Mouse (Mus musculus): Measurements from ENCODE around the gene Cdan1.

Cdan1 gene

DNA sequence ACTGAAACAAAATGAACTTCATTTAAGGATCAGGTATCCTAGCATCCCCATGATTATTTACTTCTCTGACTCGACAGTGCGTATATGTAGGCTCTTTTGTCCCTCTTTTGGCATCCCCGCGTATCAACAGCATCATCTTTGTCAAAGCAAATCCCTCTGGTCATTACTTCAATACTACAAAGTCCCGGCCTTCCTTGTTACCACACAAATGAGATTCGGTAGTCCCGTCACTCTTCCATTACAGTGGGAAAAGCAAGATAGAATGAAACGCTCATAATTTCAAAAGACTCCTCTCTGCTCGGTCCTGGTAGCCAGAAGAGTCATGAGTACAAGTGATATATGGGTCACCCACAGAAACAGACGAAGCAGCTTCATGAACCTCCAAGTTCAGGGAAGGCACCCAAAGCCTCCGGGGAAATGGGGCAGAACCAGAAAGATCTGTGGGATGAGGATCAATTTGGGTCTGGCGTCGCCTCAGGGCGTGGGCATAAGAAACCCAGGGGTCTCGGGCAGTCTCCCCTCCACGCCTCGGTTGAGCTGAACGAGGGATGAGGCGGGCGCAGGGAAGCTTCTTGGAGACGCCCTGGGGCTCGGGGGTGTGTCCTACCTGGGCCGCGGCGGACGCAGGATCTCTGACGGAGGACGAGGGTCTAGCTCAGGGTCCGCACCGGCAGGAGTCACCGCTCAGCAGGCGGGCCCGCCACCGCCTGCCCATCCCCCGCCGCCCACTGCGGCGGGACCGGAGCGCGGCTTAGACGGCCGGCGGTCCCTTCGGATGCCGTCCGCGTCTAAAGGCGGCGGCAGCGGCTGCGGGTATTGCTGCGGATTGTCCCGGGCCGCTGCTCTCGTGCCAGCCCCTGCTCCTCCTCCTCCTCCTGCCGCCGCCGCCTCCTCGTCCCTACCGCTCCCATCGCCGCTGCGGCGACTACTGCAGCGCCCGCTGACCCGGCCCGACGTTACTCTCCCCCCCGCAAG lies at the start of gene Cdan1:
TSS of gene Cdan1 (minus strand) at position 680 of the 975 bp plus-strand sequence.
- in situ Hi-C loops (cut with MboI; ENCODE audit: low sequenced_read_pairs) = loop anchor here (25.0 kb wide), 1 partner anchor 362 kb away; no protein-coding TSS in a partner anchor

DNA sequence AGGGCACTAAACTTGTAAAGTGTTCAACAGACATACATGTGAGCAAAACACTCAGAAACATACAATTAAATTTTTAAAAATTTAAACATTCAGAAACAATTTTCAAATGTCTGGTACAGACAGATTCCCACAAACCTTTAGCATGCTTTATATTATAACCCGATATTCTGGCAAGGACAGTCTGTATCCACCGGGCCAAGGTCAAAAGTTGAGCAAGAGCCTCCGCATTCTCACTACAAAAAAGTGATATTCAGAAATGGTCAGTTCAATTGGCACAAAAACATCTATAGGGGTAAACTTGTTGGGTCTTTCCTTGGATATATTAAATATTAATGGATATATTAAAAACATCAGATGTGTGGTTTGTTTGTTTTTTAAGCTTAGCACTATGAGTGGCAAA lies 46.4 kb upstream of the Cdan1 start:
- in situ Hi-C loops (cut with MboI; ENCODE audit: low sequenced_read_pairs) = no loop called here

DNA sequence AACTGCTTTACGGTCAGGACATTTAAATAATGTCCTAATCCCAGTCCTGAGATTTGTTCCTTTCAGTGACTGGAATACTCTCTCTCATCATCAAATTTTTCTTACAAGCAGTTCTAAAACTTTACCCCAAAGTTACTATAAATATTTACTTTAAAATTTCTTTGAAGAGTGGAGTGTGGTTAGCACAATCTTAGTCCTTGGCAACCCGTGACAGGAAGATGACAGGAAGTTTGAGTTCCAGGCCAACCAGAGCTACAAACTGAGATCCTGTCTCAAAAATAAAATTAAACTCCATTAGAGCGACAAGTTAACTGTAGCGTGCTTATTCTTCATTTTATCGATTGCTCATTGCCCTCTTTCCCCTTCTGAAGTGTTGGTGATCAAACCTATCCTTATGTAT lies 37.7 kb upstream of the Cdan1 start:
- in situ Hi-C loops (cut with MboI; ENCODE audit: low sequenced_read_pairs) = no loop called here

DNA sequence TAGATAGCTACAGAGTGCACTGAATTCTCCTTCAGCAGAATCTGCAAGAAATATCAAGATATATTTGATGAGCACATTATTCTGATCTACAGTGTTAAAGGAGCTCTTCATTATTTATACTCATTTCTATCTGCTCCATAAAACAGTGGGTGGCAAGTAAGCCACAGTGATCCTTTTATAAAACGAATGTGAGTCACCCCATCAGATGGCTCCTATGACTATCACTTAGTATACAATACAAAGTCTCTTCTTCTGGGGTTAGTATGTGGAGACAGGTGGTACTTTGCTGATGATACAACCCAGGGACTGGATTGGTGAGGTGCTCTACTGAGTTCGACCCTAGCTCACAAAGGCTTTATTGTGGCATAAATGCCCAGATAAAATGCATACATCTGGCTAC lies 23.3 kb upstream of the Cdan1 start:
- in situ Hi-C loops (cut with MboI; ENCODE audit: low sequenced_read_pairs) = loop anchor here (25.0 kb wide), 1 partner anchor 386 kb away; no protein-coding TSS in a partner anchor

DNA sequence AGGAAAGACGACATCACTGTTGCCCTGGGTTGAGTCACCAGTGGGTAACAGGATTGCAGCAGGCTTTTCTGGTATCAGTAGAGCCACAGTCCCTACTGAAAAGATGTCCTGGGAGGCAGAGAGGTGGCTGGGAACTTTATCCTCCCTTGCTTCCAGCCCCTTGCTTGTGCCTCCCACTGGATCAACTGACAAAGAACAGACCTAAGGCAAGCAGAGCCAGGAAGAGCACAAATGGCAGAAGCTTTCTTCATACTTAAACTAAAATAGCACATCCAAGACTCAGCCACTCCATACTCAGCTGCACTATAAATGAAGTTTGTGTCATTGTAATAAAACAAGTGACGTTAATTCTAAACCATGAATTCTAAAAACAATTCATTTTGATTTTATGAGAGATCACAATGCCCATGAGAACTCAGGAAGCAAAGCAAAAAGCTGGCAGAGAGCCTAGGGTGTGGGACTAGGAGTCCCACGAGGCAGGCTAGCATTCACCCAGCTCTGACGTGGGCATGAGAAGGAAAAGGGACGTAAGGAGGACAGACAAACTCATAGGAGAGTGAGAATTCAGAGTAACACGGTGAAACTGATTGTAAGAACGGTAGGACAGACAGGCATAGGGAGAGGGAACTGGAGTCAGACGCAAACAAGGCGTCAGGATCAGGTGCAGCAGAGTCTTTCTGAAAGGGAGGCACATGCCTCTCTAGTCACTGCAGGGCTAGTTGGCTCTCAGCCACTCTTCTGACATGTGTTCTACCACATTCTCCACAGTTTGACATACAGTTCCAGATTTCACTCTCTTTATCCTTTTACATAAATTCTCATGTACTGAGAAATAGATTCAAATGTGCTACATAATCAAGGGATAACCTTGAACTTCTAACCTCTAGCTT lies 21.8 kb upstream of the Cdan1 start:
- in situ Hi-C loops (cut with MboI; ENCODE audit: low sequenced_read_pairs) = loop anchor here (25.0 kb wide), 1 partner anchor 384 kb away; no protein-coding TSS in a partner anchor

DNA sequence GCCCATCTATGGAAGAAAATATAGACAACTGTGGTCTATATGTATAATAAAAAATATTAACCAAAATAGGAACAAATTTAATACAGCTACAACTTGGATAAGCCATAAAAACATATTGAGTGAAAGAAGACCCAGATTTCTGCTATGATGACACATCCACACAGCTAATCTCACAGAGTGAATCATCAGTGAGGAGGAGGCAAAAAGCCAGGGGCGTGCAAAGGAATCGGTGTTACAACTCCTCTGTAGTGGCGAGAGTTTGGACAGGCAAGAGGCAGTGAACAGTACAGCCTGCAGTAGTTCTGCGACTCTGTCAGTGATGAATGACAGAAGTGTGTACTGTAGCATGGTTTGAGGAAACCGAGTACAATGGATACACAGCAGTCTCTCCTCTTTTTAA lies 17.4 kb upstream of the Cdan1 start:
- in situ Hi-C loops (cut with MboI; ENCODE audit: low sequenced_read_pairs) = loop anchor here (25.0 kb wide), 1 partner anchor 380 kb away; no protein-coding TSS in a partner anchor

DNA sequence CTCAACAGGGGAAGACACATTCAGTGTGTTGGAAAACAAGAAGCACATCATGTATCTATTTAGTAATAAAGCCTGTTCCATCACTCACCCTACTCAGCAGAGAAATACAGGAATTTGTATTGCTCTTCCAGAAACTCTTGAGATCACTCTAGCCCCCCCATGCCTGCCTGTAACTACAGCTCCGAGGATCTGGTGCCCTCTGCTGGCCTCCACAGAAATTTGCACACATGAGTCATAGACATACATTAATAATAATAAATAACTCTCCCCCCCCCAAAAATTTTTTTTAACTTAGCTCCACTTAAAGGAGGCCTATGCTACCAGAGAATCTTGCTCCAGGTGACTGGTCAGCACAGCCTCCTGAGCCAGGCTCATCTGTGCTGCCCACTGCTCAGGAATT lies 16.6 kb upstream of the Cdan1 start:
- in situ Hi-C loops (cut with MboI; ENCODE audit: low sequenced_read_pairs) = loop anchor here (25.0 kb wide), 1 partner anchor 379 kb away; no protein-coding TSS in a partner anchor

DNA sequence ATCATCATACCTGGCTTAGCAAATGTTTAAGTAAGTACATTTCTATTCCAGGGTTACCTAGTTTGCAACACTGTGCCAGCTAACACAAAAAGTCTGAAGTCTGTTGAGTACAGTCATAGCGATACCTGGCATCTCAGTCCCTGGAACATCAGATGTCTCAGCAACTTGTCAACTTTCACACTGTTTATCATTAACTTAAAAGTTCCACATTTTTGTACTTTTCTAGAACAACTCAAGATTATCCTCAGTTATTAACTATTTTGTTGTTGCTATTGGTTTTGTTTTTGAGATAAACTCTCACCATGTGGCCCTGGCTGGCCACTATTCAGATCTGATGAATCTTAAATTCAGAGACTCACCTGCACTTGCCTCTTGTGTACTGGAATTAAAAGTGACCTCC lies 13.5 kb upstream of the Cdan1 start:
- in situ Hi-C loops (cut with MboI; ENCODE audit: low sequenced_read_pairs) = loop anchor here (25.0 kb wide), 1 partner anchor 376 kb away; no protein-coding TSS in a partner anchor

DNA sequence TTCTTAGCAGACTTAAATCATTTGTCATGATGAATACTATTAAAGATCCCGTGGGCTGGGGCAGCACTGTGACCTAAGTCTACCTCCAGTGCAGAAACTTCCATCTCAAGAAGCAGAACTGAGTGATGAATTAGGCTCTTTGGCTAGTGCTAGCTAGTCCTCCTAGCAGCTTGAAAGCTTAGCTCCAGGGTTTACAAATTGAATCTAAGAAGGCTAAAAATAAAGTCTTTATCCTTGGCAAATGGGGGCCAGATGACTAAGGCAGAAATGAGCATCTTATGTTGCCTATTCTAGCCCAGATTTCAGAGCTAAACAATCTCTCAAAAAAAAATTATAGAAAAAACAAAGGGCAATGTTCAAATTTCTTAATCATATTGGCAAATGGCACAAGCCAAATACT lies 10.8 kb upstream of the Cdan1 start:
- in situ Hi-C loops (cut with MboI; ENCODE audit: low sequenced_read_pairs) = loop anchor here (25.0 kb wide), 1 partner anchor 373 kb away; no protein-coding TSS in a partner anchor

DNA sequence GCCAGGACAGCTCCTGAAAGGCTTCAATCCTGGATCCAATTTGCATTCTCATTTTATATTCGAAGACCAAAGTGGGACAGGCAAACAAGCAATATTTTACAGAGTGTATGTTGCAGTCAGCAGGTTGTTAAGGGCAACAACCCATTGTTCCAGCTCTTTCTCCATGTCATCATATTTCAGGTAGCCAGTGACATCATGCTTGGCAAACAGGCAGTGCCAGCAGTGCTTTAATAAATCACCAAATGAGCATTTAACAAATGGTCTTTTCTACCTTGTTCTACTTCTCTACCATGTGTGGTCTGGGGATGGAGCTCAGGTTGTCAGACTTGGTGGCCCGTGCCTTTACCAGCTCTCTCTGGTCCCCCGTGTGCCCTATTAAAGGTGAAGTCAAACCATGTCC lies 8.2 kb upstream of the Cdan1 start:
- in situ Hi-C loops (cut with MboI; ENCODE audit: low sequenced_read_pairs) = loop anchor here (25.0 kb wide), 1 partner anchor 371 kb away; no protein-coding TSS in a partner anchor

DNA sequence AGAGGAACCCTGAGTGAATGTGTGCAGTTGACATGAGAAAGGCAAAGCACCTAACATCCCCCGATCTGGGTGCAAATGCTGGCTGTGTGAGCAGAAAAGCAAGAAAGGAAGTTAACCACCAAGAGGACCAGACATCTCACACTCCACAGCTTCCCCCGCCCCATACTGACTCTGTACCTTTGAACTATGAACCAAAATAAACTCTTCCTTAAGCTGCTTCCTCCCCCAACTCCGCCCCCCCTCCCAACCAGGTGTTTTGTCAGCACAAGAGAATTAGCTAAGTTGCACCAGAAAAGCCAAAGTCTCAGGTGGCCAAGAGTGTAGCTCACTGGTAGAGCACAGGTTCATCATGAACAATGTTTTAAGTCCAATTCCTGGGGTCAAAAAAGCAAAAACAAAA lies 3.2 kb upstream of the Cdan1 start:
- in situ Hi-C loops (cut with MboI; ENCODE audit: low sequenced_read_pairs) = loop anchor here (25.0 kb wide), 1 partner anchor 366 kb away; no protein-coding TSS in a partner anchor

DNA sequence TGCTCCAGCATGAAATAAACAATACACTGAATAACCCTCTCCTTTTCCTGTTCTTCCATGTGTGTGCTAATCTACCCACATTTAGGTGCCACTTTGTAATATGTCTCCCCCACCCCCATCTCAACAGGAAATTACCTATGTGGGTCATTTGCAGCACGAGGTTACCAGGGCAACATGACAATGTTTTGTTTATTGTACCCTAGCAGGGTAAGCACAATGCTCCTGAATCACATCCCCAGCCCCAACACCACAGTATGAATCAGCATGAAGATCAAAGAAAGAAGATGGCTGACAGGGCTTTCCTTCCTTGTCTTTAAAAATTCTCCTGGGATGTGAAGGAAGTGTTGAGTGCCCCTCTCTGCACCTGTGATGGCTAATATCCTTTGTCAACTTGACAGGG lies 2.7 kb upstream of the Cdan1 start:
- in situ Hi-C loops (cut with MboI; ENCODE audit: low sequenced_read_pairs) = loop anchor here (25.0 kb wide), 1 partner anchor 365 kb away; no protein-coding TSS in a partner anchor

DNA sequence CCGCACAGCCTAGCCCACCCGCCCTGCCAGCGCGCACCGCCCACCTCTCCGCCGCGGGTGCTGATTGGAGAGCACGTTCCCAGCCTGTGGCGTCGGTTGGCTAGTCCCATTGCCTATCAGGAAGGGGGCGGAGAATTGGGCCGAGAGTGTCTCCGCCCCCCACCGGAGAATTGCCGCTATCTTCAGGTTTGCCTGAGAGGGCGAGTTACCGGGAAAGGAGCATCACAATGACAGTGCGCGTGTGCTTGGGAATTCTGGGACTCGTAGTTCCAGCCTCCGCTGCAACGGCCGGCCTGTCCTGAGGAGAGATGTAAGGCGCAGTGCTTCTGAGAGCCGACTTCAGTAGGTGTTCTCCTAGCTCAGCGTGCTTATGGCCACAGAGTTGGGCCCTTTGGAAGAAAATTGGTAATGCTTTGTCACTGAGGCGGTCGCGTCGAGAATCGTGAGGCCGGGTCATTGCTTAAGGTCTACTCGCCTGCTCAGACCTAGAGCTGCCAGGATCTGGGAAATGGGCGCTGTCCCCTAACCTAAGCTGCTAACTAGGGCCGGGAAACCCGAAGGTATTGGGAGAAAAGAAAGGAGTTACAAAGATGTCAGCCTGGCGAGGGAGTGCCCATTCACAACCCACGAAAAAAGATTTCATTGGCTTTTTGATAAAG lies 625 bp upstream of the Cdan1 start, which contains the start of gene Ttbk2:
TSS of gene Ttbk2 (minus strand) at position 181 of the 659 bp plus-strand sequence.
- in situ Hi-C loops (cut with MboI; ENCODE audit: low sequenced_read_pairs) = loop anchor here (25.0 kb wide), 1 partner anchor 363 kb away; no protein-coding TSS in a partner anchor

DNA sequence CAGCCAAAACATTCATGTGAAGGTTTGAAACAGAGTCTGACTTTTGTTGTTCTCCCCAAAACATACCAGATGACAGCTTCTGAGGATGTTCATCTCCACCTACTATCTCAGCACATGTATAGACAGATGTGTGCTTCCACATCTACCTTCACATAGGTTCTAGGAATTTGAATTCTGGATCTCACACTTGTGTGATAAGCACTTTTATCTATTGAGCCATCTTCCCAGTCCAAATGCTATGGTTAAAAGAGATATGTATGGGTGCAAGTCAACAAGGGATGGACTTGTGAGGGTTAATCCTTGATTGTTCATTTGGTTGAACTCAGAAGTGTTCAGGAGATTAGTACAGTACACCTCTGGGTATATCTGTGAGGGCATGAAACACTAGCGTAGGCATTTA lies 4.6 kb downstream of the Cdan1 start:
- in situ Hi-C loops (cut with MboI; ENCODE audit: low sequenced_read_pairs) = no loop called here

DNA sequence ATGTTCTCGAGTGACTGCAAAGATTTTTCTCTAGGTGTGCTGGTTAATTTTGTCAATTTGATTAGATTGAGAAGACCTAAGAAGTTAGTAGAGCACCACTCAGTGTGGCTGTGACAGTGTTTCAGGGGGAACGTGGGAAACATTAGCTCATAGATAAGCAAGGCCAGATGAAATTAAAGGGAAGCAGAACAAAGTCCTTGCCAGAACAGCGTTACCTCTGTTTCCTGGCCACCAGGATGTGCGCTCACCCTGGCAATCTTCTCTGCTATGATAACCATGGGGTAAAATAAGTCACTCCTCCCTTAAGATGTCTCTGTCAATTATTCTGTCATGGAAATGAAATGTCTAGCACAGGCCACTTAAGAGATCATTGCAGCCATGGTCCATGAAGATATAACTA lies 5.9 kb downstream of the Cdan1 start:
- in situ Hi-C loops (cut with MboI; ENCODE audit: low sequenced_read_pairs) = no loop called here

DNA sequence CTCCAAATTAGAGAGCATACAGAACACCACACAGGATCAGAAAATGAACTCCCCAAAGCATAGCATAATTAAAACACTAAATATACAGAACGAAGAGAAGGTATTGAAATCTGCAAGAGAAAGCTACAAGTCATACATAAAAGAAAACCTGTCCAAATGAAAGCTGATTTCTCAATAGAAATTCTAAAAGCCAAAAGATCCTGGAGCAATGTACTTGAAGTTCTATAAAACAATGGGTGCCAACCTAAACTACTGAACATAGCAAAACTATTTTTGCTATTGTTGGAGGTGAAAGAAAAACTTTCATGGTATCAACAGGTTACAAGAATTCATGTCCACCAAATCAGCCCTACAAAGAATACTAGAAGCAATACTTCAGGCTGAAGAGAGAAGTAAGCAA lies 8.7 kb downstream of the Cdan1 start:
- in situ Hi-C loops (cut with MboI; ENCODE audit: low sequenced_read_pairs) = no loop called here

DNA sequence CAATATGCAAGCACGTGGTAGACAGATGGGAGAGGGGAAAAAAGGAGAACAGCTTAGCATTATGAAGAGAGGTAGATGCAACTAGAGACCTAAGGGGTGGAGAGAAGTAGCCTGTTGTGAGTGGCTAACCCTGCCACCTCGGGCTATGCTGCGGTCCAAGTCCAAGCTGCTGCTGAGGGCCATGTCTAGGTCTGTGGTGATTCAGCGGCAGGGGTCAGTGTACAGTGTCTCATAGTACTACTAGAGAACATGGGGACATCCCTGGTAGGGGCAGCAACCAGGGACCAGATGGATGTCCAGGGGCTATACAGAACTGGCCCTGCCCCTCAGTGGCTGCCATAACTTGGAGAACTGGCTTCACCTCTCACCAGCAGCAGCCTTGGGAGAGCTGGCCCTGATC lies 14.8 kb downstream of the Cdan1 start:
- in situ Hi-C loops (cut with MboI; ENCODE audit: low sequenced_read_pairs) = no loop called here

DNA sequence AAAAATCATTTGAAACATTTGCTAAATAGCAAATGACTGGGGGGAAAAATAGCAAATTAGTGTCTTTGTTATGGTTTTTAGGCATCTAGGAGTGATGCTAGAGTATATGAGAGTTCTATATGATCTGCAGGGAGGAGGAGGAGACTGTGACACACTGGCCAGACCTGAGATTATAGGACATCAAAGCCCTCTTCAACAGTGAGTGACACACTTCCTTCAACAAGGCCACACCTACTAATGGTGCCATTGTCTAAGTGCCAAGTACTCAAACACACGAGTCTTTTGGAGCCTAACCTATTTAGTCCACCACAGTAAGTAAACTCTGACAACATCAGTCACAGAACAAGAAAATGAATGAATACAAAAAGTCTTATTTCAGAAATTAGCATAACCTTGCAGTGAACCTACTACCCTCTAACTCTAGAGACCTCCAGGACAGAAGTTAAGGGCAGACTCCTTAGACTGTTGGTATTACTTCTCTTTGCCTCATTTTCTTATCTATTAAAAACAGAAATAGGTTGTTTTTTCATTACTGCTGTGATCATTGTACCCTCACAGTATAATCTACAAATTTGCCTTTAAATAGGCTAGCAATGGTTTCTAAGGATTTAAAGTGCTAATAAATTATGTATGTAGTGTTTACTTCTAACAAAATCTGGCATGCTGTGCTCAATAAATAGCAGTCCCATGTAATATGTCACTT lies 22.8 kb downstream of the Cdan1 start:
- in situ Hi-C loops (cut with MboI; ENCODE audit: low sequenced_read_pairs) = no loop called here

DNA sequence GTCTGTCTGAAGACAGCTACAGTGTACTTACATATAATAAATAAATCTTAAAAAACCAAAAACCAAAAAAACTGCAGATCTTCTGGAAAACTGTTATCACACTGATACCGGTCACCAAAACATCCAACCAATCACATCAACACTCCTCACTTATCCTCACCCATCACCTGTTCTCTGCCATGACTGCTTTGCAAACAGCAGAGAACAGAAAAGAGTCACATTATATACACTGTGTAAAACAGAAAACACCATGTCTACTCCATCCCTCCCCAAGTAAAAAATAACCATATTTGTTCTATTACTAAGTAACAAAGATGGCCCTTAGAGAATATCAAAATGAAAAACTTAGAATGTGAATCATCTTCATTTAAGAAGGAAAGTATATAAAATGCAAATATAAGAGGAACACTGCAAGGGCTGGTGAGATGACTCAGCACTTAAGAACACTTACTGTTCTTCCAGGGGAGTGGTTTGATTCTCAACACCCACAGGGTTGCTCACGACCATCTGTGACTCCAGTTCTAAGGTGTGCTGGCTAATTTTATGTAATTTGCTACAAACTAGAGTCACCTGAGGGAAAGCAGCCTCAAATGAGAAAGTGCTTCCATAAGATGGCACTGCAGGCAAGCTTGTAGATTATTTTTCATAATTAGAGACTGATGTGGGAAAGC lies 79.5 kb downstream of the Cdan1 start:
- in situ Hi-C loops (cut with MboI; ENCODE audit: low sequenced_read_pairs) = no loop called here

Measured in CH12F3 (cell line).